ENCODE assay signal across 8 mouse cellular contexts in genomic region chr10:61399156-61399734, GRCm38 (mm10). TPM values are rescaled to one million over a fixed set of nuclear protein-coding genes. Genes with fewer than 3 reads are reported as not detected.
DNase-seq lines count a peak whose midpoint lies in the region; ATAC-seq and TF ChIP-seq lines count a peak whose summit lies in the region.

No protein-coding gene starts in this region.

- peak; percentile 87 for TF ChIP-seq CTCF in C2C12 (IDR thresholded peaks at IDR 0.05; ENCODE audit: control insufficient read depth, insufficient read depth, insufficient read length)

- H3ac ChIP-seq in C2C12 (ENCODE audit: control insufficient read depth, insufficient read length, low read depth), result no peak overlapping the region

- H3K27ac ChIP-seq in embryonic facial prominence, embryonic 12.5 days, result no peak overlapping the region
- no peak overlapping the region for H3K27ac ChIP-seq in heart, embryonic 11.5 days (ENCODE audit: low read depth, low read length)
- H3K27ac ChIP-seq in kidney, embryonic 14.5 days (ENCODE audit: low read depth, low read length), result no peak overlapping the region
- no peak overlapping the region for H3K27ac ChIP-seq in liver, embryonic 11.5 days (ENCODE audit: low read depth, low read length)

- no peak overlapping the region for H3K9ac ChIP-seq in embryonic facial prominence, embryonic 12.5 days
- H3K9ac ChIP-seq in heart, embryonic 11.5 days (ENCODE audit: low read depth, low read length), result no peak overlapping the region
- no peak overlapping the region for H3K9ac ChIP-seq in kidney, embryonic 14.5 days (ENCODE audit: low read depth, low read length)
- H3K9ac ChIP-seq in liver, embryonic 11.5 days (ENCODE audit: low read depth, low read length), result no peak overlapping the region

- 24% methylated on average over 13 of the region's 13 CpGs for WGBS in embryonic facial prominence, embryonic 12.5 days
- 25% methylated on average over 13 of the region's 13 CpGs for WGBS in heart, embryonic 11.5 days (ENCODE audit: insufficient replicate concordance)
- 27% methylated on average over 13 of the region's 13 CpGs for WGBS in kidney, embryonic 14.5 days
- 20% methylated on average over 12 of the region's 13 CpGs for WGBS in liver, embryonic 11.5 days

- peak; percentile 39; the same call in 1 of the 2 replicates for ATAC-seq in embryonic facial prominence, embryonic 12.5 days (ENCODE audit: insufficient number of reproducible peaks, insufficient read depth, low FRiP score, low TSS enrichment)
- peak; percentile 60 for ATAC-seq in heart, embryonic 11.5 days (replicated peaks; ENCODE audit: insufficient number of reproducible peaks, low FRiP score, low TSS enrichment)
- peak; percentile 74 for ATAC-seq in kidney, embryonic 14.5 days (ENCODE audit: low FRiP score, low TSS enrichment)
- peak; percentile 69 for ATAC-seq in liver, embryonic 11.5 days (replicated peaks; ENCODE audit: low FRiP score)

- H3K4me2 ChIP-seq in embryonic facial prominence, embryonic 12.5 days (replicated peaks), result no peak overlapping the region
- H3K4me2 ChIP-seq in heart, embryonic 11.5 days, result no peak overlapping the region
- no peak overlapping the region for H3K4me2 ChIP-seq in kidney, embryonic 14.5 days (replicated peaks; ENCODE audit: low read depth, low read length)
- no peak overlapping the region for H3K4me2 ChIP-seq in liver, embryonic 11.5 days

- H3K79me2 ChIP-seq in C2C12 (ENCODE audit: control insufficient read depth, insufficient read depth), result no peaks in the 10 kb centered on the region

- no peaks in the 10 kb centered on the region for H3K36me3 ChIP-seq in C2C12 (ENCODE audit: control insufficient read depth, insufficient read depth)
- no peaks in the 10 kb centered on the region for H3K36me3 ChIP-seq in embryonic facial prominence, embryonic 12.5 days
- no peaks in the 10 kb centered on the region for H3K36me3 ChIP-seq in heart, embryonic 11.5 days (ENCODE audit: control insufficient read depth, insufficient read depth, low read length)
- no peaks in the 10 kb centered on the region for H3K36me3 ChIP-seq in kidney, embryonic 14.5 days (ENCODE audit: control insufficient read depth, insufficient read depth, low read length)
- no peaks in the 10 kb centered on the region for H3K36me3 ChIP-seq in liver, embryonic 11.5 days (ENCODE audit: control insufficient read depth, insufficient read depth, low read length)

- no peak overlapping the region for H3K4me3 ChIP-seq in C2C12 (ENCODE audit: insufficient read depth, poor library complexity, severe bottlenecking)
- no peak overlapping the region for H3K4me3 ChIP-seq in embryonic facial prominence, embryonic 12.5 days
- H3K4me3 ChIP-seq in heart, embryonic 11.5 days (ENCODE audit: low read depth, low read length), result no peak overlapping the region
- no peak overlapping the region for H3K4me3 ChIP-seq in kidney, embryonic 14.5 days (ENCODE audit: low read length)
- no peak overlapping the region for H3K4me3 ChIP-seq in liver, embryonic 11.5 days (ENCODE audit: low read depth, low read length)

- no peaks in the 10 kb centered on the region for H3K27me3 ChIP-seq in C2C12 (ENCODE audit: control insufficient read depth, insufficient read depth, insufficient read length)
- no peaks in the 10 kb centered on the region for H3K27me3 ChIP-seq in embryonic facial prominence, embryonic 12.5 days
- no peaks in the 10 kb centered on the region for H3K27me3 ChIP-seq in heart, embryonic 11.5 days (ENCODE audit: control insufficient read depth, insufficient read depth, low read length)
- H3K27me3 ChIP-seq in kidney, embryonic 14.5 days (ENCODE audit: control insufficient read depth, insufficient read depth, low read length), result no peaks in the 10 kb centered on the region
- no peaks in the 10 kb centered on the region for H3K27me3 ChIP-seq in liver, embryonic 11.5 days (replicated peaks; ENCODE audit: control insufficient read depth, insufficient read depth, low read length)

- H3K79me3 ChIP-seq in C2C12 (ENCODE audit: low read depth), result no peaks in the 10 kb centered on the region

- DNase-seq in adrenal gland, postnatal 25 days, result peak; percentile 70
- peak; percentile 74 for DNase-seq in liver, embryonic 11.5 days (ENCODE audit: low spot score)
- peak; percentile 52 to 58 for DNase-seq in natural killer cell, adult 2 months (ENCODE audit: low spot score in 2 of 2)
- DNase-seq in testis, postnatal 14 days (ENCODE audit: low spot score), result peak; percentile 72

- H3K9me3 ChIP-seq in embryonic facial prominence, embryonic 12.5 days, result no peaks in the 10 kb centered on the region
- H3K9me3 ChIP-seq in heart, embryonic 11.5 days (replicated peaks; ENCODE audit: control insufficient read depth, low read length), result no peaks in the 10 kb centered on the region
- H3K9me3 ChIP-seq in kidney, embryonic 14.5 days (ENCODE audit: control insufficient read depth, low read length), result no peaks in the 10 kb centered on the region
- H3K9me3 ChIP-seq in liver, embryonic 11.5 days (ENCODE audit: control insufficient read depth, low read length), result no peaks in the 10 kb centered on the region

- H3K4me1 ChIP-seq in embryonic facial prominence, embryonic 12.5 days, result no peaks in the 10 kb centered on the region
- H3K4me1 ChIP-seq in heart, embryonic 11.5 days (ENCODE audit: control insufficient read depth, insufficient read depth, low read length), result peaks cover 3% of the 10 kb centered on the region; the same call in 1 of the 2 replicates
- no peaks in the 10 kb centered on the region for H3K4me1 ChIP-seq in kidney, embryonic 14.5 days (ENCODE audit: control insufficient read depth, insufficient read depth, low read length)
- no peaks in the 10 kb centered on the region for H3K4me1 ChIP-seq in liver, embryonic 11.5 days (replicated peaks; ENCODE audit: control insufficient read depth, insufficient read depth, low read length)

TF ChIP-seq in C2C12, 6 proteins besides CTCF, POLR2A, EP300 and RAD21:
- TF ChIP-seq MAX (IDR thresholded peaks at IDR 0.05), result no peak
- no peak for TF ChIP-seq FOSL1 (IDR thresholded peaks at IDR 0.05; ENCODE audit: insufficient read depth, low read length, poor library complexity, severe bottlenecking)
- no peak for TF ChIP-seq MYOG (IDR thresholded peaks at IDR 0.05; ENCODE audit: control insufficient read depth, extremely low read depth, insufficient read length)
- TF ChIP-seq CEBPB (IDR thresholded peaks at IDR 0.05; ENCODE audit: low read depth), result no peak
- TF ChIP-seq MYOD1 (IDR thresholded peaks at IDR 0.05; ENCODE audit: control insufficient read depth, insufficient read length, low read depth), result no peak
- no peak for TF ChIP-seq USF1 (IDR thresholded peaks at IDR 0.05; ENCODE audit: low read depth)
TF ChIP-seq in C2C12: peak in this region for 0.

RNA-seq across cellular contexts. Expression of gene Pald1, which starts 15.9 kb away (rescaled TPM):
- polyA plus RNA-seq in C2C12 (2012; fragmentation: generic; extraction: Trizol), result 8.9 TPM
- total RNA-seq in adrenal gland, postnatal 25 days (2021), result 21.9 and 24.0 TPM in 2 replicates
- polyA plus RNA-seq in embryonic facial prominence, embryonic 12.5 days (2016; fragmentation: Nextera tagmentation; extraction: Ambion mirVana), result 26.7 and 28.6 TPM in 2 replicates
- 17.5 and 22.5 TPM in 2 replicates for polyA plus RNA-seq in heart, embryonic 11.5 days (2014; fragmentation: Nextera tagmentation; extraction: Ambion mirVana)
- 14.9 and 25.5 TPM in 2 replicates for polyA plus RNA-seq in kidney, embryonic 14.5 days (2014; fragmentation: Nextera tagmentation; extraction: Ambion mirVana)
- polyA plus RNA-seq in liver, embryonic 11.5 days (2014; fragmentation: Nextera tagmentation; extraction: Ambion mirVana), result 17.0 and 18.4 TPM in 2 replicates

RNA-seq across cellular contexts. Expression of gene Nodal, which starts 18.5 kb away (rescaled TPM):
- not detected for polyA plus RNA-seq in C2C12 (2012; fragmentation: generic; extraction: Trizol)
- total RNA-seq in adrenal gland, postnatal 25 days (2021), result not detected in 2 replicates
- polyA plus RNA-seq in embryonic facial prominence, embryonic 12.5 days (2016; fragmentation: Nextera tagmentation; extraction: Ambion mirVana), result 0.10 TPM in 1 of 2 replicates, not detected in the other
- not detected in 2 replicates for polyA plus RNA-seq in heart, embryonic 11.5 days (2014; fragmentation: Nextera tagmentation; extraction: Ambion mirVana)
- polyA plus RNA-seq in kidney, embryonic 14.5 days (2014; fragmentation: Nextera tagmentation; extraction: Ambion mirVana), result 0.30 and 0.44 TPM in 2 replicates
- 0.84 and 0.86 TPM in 2 replicates for polyA plus RNA-seq in liver, embryonic 11.5 days (2014; fragmentation: Nextera tagmentation; extraction: Ambion mirVana)

RNA-seq across cellular contexts. Expression of gene Eif4ebp2, which starts 53.2 kb away (rescaled TPM):
- polyA plus RNA-seq in C2C12 (2012; fragmentation: generic; extraction: Trizol), result 42.3 TPM
- total RNA-seq in adrenal gland, postnatal 25 days (2021), result 92.3 and 112 TPM in 2 replicates
- polyA plus RNA-seq in embryonic facial prominence, embryonic 12.5 days (2016; fragmentation: Nextera tagmentation; extraction: Ambion mirVana), result 60.4 and 64.9 TPM in 2 replicates
- polyA plus RNA-seq in heart, embryonic 11.5 days (2014; fragmentation: Nextera tagmentation; extraction: Ambion mirVana), result 21.2 and 28.6 TPM in 2 replicates
- polyA plus RNA-seq in kidney, embryonic 14.5 days (2014; fragmentation: Nextera tagmentation; extraction: Ambion mirVana), result 54.4 and 61.9 TPM in 2 replicates
- polyA plus RNA-seq in liver, embryonic 11.5 days (2014; fragmentation: Nextera tagmentation; extraction: Ambion mirVana), result 27.1 and 33.3 TPM in 2 replicates
